Mouse (Mus musculus): ENCODE results near the gene Efcab8.
"Not testable (repeated sequence)": the region's sequence is repeated elsewhere in the genome, so short reads cannot be mapped to it uniquely, and the experiment has no call there.

Gene Efcab8

DNA sequence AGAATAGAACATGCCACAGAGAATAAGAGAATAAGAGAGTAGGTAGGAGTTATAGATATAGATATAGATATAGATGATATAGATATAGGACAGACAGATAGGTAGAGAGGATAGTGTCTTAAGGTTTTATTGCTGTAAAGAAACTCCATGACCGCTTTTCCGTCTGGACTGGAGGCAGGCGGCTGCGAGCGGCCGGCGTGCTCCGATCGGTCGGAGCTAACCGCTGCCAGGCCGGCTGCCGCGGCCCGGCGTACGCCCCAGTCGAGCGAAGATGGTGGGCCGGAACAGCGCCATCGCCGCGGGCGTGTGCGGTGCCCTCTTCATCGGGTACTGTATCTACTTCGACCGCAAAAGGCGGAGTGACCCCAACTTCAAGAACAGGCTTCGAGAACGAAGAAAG lies 46.2 kb downstream of the Efcab8 start:
- DNase-seq (ENCODE audit: low spot score), result not testable (repeated sequence)

DNA sequence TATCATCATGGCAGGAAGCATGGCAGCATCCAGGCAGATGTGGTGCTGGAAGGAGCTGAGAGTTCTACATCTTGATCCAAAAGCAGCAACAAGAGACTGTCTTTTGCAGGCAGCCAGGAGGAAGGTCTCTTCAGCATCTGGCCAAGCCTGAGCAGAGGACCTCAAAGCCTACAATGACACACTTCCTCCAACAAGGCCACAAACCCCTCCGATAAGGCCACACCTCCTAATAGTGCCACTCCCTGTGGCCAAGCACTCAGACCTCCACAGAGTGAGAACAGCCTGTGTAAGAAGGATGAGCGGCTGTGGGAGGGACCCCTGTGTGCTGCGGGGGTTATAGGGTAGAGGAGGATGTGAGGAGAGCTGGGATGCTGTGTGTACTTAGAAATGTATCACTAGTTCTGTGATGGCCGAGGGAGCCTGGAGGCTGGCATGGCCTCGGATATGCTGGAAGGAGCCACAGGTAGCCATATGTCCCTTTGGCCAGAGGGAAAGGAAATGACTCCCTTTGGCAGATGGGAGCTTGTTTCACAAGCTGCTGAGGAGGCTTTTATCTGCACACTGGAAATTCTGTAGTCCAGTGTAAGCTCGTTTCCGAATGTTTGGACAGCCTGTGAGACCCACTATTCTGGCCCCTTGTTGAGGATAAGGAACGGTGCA lies 47.6 kb downstream of the Efcab8 start:
- DNase-seq (ENCODE audit: low spot score), result no peak

DNA sequence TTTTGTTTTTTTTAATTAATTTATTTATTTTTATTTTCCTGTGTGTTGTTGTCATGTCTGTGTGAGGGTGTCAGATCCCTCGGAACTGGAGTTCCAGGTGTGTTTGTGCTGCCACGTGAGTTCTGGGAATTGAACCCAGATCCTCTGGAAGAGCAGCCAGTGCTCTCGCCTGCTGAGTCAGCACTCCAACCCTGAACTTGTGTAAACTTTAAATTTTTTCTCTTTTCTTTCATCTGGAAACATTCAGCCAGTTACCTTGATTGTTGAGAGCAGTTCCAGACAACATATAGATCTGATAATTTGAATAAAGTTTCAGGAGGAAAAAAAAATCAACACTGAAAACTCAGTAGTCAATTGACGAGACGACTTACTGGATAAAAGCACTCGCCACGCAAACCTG lies 49.0 kb downstream of the Efcab8 start:
- DNase-seq (ENCODE audit: low spot score), result no peak

DNA sequence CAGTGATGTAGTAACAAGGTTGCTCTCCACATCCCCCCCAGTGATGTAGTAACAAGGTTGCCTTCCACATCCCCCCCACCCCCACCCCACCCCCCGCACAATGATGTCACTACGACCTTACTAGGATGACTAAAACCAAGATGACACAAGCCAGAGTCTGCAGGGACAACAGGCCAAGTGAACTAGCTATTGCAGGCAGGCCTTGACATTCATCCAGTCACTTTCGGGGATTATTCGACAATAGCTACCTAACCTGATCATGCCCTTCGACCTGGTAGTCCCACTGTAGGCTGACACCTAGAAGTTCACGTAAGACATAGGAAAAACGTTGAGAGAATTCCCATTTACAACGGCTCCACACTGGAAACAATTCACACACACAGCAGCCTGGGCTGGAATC lies 53.6 kb downstream of the Efcab8 start:
- DNase-seq (ENCODE audit: low spot score), result no peak

DNA sequence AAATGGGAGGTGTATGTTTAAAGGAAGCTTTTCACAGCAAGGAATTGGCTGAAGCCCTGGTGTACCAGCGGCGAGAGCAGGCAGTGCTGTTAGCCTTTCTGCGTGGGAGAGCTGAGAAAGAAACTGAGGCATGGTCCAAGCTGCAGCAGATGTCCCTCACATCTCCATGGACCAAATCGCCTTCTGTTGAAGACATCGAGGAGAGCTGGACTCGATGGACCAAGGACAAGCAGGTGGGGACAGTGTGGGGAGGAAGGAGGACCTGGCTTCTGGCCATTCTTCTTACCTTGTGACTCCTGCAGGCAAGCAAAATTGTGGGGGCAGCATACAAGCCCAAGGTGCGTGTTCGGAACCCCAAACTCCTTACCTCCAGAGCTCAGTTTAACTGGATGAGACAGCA lies 63.1 kb downstream of the Efcab8 start:
- no peak for DNase-seq (ENCODE audit: low spot score)

DNA sequence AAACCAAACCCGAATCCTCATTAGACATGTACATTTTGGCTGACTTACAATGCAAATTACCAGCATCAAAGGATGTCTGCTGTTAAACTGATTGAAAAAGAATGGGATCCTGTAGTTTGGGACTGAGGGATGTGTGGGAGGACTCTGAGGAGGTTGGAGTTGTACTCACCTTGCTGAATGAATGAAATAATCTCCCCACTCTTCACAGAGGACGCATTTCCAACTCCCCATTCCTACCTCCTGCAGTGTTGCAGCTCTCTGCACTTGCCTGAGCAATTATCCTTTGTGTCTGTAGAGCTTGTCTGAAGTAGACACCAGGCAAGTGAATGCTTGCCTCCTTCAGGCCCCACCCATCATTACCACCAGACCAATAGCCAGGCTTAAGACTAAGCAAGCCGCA lies 68.7 kb downstream of the Efcab8 start:
- DNase-seq (ENCODE audit: low spot score), result no peak

DNA sequence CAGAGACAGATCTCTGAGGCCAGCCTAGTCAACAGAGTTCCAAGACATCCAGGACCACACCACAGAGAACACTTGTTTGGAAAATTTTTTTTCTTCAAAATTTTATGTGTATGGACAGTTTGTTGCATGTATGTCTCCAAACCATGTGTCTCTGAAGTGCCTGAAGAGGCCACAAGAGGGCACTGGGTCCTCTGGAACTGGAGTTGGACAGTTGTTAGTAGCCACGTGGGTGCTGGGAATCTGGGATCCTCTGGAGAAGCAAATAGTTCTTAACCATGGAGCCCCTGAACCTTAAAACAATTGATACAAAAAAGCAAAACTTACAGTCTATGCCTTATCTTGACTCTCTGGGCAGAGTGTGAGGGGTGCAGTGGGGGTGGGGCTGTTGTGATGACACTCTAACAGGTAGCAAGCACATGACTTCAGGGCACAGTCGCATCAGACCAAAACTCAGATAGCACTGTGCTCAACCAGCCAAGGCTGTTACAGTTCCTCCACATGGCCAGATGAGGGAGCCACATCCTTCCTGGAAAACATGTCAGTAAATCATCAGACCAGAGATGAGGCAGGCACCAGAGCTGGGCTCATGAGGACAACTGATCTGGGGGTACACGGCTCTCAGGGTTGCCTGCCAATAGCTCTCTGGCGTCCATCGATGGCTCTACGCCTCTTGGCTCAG lies 70.8 kb downstream of the Efcab8 start:
- peak; percentile 17 for DNase-seq (ENCODE audit: low spot score)

DNA sequence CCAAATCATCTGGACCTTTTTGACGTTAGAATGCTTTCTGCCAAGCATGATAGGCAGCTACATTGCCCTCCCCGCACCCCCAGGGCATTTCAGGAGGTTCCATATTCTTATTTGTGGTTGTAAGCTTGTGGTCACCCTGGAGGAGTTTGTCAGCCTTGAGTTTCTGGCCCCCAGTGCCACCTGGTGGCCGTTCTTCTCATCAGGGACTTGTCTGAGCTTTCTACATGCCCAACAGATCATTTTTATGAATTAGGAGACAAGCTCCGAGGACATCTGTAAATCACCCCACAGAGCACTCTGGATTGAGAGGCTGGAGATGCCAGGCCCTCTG lies 71.3 kb downstream of the Efcab8 start:
- DNase-seq (ENCODE audit: low spot score), result peak; percentile 66

DNA sequence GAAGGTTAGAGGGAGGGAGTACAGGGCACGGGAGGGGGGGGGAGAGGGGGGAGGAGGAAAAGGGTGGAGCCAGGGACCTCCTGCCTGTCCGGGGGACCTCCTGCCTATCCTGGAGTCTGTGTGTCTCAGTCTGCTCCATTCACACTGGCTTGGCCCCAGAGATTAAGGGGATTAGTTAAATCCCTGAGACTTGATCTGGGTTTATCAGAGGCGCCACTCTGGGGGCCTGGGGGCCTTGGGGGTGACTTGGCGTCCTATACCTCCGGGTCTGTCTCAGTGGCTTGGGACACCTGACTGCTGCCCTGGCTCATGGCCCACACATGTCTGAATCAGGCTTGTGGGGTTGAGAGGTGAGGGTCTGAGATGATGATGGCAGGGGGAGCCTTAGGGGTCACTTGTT lies 73.8 kb downstream of the Efcab8 start:
- DNase-seq (ENCODE audit: low spot score), result no peak

DNA sequence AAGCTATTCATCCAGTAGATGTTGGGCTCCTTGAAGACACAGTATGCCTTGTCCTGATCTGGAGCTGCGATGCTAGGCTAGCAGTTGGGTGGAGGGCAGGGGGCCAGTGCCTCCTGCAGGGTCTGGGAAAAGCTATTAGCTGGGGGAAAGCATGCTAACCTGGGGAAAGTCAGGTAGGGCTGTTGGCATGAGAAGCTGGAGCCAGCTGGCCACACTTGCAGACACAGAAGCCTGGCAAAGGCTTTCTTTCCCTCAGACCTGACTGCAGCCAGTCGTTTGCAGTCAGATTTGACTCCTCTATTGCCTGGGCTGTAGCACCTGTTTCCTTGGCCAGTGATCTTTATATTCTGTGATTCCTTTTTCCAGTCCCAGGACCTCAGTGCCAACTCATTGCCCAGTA lies 79.8 kb downstream of the Efcab8 start:
- no peak for DNase-seq (ENCODE audit: low spot score)

DNA sequence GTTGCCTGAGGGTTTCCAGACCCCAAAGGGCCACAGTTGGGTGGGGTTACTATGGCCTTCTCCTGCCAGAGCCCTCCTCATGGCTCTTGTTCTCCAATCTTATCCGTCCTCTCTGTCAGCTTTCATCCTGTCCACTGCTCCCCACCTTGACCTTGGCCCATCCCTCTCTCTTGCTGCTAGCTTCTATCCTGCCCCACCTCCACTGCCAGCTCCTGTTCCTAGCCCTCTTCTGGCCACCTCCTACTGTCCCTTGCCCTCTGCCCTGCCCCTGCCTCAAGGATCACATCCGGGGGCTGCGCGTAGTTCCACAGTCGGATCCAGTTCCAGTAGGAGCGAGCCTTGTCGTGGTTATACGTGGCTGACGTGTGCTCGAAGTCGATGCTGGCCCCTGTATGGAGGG lies 80.6 kb downstream of the Efcab8 start:
- no peak for DNase-seq (ENCODE audit: low spot score)

DNA sequence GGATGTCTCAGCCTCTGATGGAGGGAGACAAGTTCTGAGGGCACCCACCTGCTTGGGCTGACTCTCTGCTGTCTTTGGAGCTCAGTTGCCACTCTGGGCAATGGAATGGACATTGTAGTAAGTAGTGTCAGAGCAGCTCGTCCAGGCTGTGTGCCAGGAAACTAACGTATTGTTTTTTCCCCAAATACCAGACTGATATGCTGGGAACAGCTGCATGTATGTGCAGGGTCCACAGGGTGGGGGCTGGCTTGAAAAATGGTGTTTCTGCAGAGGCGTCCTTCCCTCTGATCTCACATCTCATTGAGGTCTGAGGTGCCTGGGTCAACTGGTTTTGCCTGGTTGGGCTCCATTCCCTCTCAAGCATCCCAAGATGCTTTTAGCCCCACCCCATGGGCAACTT lies 81.0 kb downstream of the Efcab8 start:
- DNase-seq (ENCODE audit: low spot score), result no peak

DNA sequence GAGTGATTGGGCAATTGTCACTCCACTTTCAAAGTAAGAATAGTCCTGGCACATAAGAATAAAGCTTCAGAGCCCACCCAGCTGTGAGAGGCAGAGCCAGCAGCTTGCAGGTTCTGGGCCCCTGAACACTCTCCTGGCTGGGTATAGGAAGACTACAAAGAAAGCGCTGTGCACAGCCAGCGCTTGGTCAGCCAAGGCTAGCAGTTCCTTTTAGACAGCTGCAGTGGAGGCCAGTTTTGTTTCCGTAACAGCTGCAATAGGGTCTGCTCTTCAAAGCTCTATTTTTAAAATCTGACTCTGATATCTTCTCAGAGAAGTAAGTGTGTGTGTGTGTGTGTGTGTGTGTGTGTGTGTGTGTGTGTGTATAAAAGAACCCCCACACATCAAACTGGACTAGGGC lies 82.2 kb downstream of the Efcab8 start:
- DNase-seq (ENCODE audit: low spot score), result no peak

DNA sequence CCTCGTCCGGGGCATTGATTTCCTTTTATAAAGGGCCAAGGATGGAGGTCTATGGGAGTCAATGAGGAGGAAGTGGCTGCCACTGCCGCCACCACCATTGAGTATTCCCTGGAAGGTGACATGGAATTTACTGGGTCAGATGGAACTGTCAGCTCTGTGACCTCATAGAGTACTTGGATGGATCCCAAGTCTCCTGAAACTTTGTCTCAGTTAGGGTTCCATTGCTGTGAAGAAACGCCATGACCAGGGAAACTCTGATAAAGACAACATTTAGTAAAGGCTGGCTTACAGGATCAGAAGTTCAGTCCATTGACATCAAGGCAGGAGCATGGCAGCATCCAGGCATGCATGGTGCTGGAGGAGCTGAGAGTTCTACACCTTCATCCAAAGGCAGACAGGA lies 91.3 kb downstream of the Efcab8 start, which contains the start of gene Sun5:
Sun5 (minus strand) TSS at position 101 of the 400 bp plus-strand sequence.
- DNase-seq (ENCODE audit: low spot score), result no peak

DNA sequence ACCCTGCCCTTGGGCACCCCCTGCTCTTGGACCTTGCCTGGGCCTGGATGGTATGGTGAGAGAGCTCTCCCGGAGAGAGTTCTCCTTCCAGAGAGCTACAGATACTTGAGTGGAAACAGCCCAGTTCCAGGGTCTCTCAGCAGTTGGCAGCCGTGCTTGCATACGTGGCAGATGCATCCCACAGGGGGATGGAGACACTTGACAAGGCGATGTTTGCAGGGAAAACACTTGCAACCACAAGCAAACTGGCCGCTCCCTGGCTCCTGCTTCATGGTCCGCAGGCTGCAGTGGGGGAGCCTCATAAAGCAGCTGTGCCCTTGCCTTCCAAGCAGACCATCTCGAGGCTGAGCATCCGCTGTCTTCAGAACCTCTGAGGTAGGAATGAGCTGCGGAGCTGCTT lies 95.0 kb downstream of the Efcab8 start, which contains the start of gene Bpifb2:
Bpifb2 (plus strand) TSS at position 301 of the 400 bp plus-strand sequence.
- DNase-seq (ENCODE audit: low spot score), result no peak

Data from adipocyte (in vitro differentiated cells).